Mouse (Mus musculus) liver, embryonic 11.5 days (tissue): Measurements from ENCODE around the gene Rbm38. TPM values are rescaled to one million over a fixed set of nuclear protein-coding genes. Genes with fewer than 3 reads are reported as not detected.

Source experiments
- ATAC-seq: fragments of 200-750 bp; cut with Nextera tagmentation; replicated peaks from 2 replicates; pipeline ENCODE4 v1.8.0; 2017; ENCODE audit warnings: moderate number of reproducible peaks, mild to moderate bottlenecking, moderate TSS enrichment, moderate library complexity; ENCODE audit not compliant: low FRiP score
- DNase-seq: peaks from one replicate; pipeline ENCODE4 v3.0.0-alpha.2; 2017; ENCODE audit warnings: low spot score
- H3K27ac ChIP-seq: fragments of 300-500 bp; sonication (generic); 2 replicates; pipeline ENCODE4 v1.5.1; 2014; ENCODE audit warnings: mild to moderate bottlenecking, low read depth, low read length, control low read depth
- H3K27me3 ChIP-seq: fragments of 300-500 bp; sonication (generic); replicated peaks from 2 replicates; pipeline ENCODE4 v1.6.1; 2014; ENCODE audit warnings: low read length, mixed read lengths; ENCODE audit not compliant: control insufficient read depth, insufficient read depth
- H3K36me3 ChIP-seq: fragments of 300-500 bp; sonication (generic); 2 replicates; pipeline ENCODE4 v1.6.1; 2014; ENCODE audit warnings: mild to moderate bottlenecking, low read length, moderate library complexity, mixed read lengths; ENCODE audit not compliant: control insufficient read depth, insufficient read depth
- H3K4me1 ChIP-seq: fragments of 300-500 bp; sonication (generic); replicated peaks from 2 replicates; pipeline ENCODE4 v1.6.1; 2014; ENCODE audit warnings: low read length, mixed read lengths; ENCODE audit not compliant: control insufficient read depth, insufficient read depth
- H3K4me2 ChIP-seq: fragments of 300-500 bp; sonication (generic); 2 replicates; pipeline ENCODE4 v1.6.1; 2014; ENCODE audit warnings: mild to moderate bottlenecking, control low read depth, moderate library complexity
- H3K4me3 ChIP-seq: fragments of 300-500 bp; sonication (generic); 2 replicates; pipeline ENCODE4 v1.5.1; 2014; ENCODE audit warnings: low read depth, low read length, control low read depth
- H3K9ac ChIP-seq: fragments of 300-500 bp; sonication (generic); 2 replicates; pipeline ENCODE4 v1.6.1; 2014; ENCODE audit warnings: low read depth, low read length, control low read depth
- H3K9me3 ChIP-seq: fragments of 300-500 bp; sonication (generic); 2 replicates; pipeline ENCODE4 v1.6.1; 2016; ENCODE audit warnings: low read length, inconsistent platforms, mixed read lengths; ENCODE audit not compliant: control insufficient read depth
- WGBS: fragments of 180-500 bp; shearing (Covaris S2); extraction: QIAGEN DNeasy Blood & Tissue Kit; methylation state at CpG from one replicate; pipeline ENCODE4 v1.1.7; 2014; 5-methylcytosine and 5-hydroxymethylcytosine counted together
- polyA plus RNA-seq: library from polyadenylated mRNA; unstranded; fragments of >200 nt; fragmentation: Nextera tagmentation; extraction: Ambion mirVana; gene quantifications from 2 replicates; pipeline ENCODE4 v1.2.1, GENCODE M21; 2014

The Rbm38 gene
- polyA plus RNA-seq, 1 experiment from 2014 or later: 209 TPM

GRCm38 (mm10) chr2:173061443-173062351, 41.4 kb downstream of the Rbm38 start:
- DNase-seq (no peak), ATAC-seq (peak; percentile 42; the same call in 1 of the 2 replicates)
- no peaks in the 10 kb centered on the region for H3K27me3 ChIP-seq
- no peak overlapping the region for H3K4me3 ChIP-seq
- no peaks in the 10 kb centered on the region for H3K36me3 ChIP-seq
- WGBS: 45% methylated on average over 15 of the region's 15 CpGs
- peak overlapping the region; percentile 10; the same call in 1 of the 2 replicates for H3K9ac ChIP-seq
- H3K27ac ChIP-seq: 0 out of 2 replicates have a peak overlapping the region, but pooled peaks have one; percentile 17
- no peaks in the 10 kb centered on the region for H3K9me3 ChIP-seq
- H3K4me1 ChIP-seq: peaks cover 33% of the 10 kb centered on the region
- no peak overlapping the region; the same call in none of the 2 replicates for H3K4me2 ChIP-seq

DNA sequence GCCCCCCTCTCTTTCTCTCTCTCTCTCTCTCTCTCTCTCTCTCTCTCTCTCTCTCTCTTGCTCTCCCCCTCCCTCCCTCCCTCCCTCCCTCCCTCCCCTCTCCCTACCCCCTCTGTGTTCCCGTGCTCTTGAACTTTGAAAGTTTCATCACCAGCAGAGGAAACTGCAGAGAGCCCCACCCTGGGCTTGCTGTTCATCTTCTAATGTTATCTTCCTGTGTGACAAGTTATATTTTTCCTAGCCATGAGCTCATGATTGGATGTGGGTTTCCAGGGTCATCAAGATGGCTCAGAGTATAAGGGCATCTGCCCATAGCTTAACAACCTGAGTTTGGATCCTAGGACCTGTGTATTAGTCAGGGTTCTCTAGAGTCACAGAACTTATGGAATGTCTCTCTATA, 42.9 kb downstream of the Rbm38 start:
- H3K27me3 ChIP-seq: no peaks in the 10 kb centered on the region
- ATAC-seq: no peak
- no peak for DNase-seq

DNA sequence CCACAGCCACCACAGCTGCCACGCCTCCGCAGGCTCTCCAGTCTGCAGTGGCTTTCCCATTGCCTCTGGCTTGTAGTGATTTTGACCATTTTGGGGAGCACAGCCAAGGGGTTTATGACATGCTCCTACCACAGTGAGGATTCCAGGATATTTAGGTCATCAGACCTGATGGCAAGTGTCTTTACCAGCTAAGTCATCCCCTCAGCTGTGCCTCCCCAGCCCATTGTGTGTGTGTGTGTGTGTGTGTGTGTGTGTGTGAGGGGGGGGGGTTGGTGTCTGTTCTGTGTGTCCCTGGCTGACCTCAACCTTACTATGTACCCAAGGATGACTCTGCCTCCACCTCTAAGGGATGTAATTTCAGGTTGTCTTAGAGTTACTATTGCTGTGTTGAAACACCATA, 44.6 kb downstream of the Rbm38 start:
- H3K4me1 ChIP-seq: peaks cover 18% of the 10 kb centered on the region
- no peak overlapping the region for H3K27ac ChIP-seq
- no peak for DNase-seq
- no peak overlapping the region for H3K4me2 ChIP-seq
- no peak overlapping the region for H3K9ac ChIP-seq
- H3K9me3 ChIP-seq: no peaks in the 10 kb centered on the region
- no peak overlapping the region for H3K4me3 ChIP-seq
- ATAC-seq: no peak
- H3K27me3 ChIP-seq: no peaks in the 10 kb centered on the region
- WGBS: 91% methylated on average over 2 of the region's 2 CpGs
- no peaks in the 10 kb centered on the region for H3K36me3 ChIP-seq

More for the DNA sequence above, 42.9 kb downstream of the Rbm38 start:
- H3K4me1 ChIP-seq: peaks cover 21% of the 10 kb centered on the region
- H3K9me3 ChIP-seq: no peaks in the 10 kb centered on the region
- WGBS: 33% methylated on average over 1 of the region's 1 CpGs
- H3K27ac ChIP-seq: no peak overlapping the region
- H3K9ac ChIP-seq: no peak overlapping the region
- no peaks in the 10 kb centered on the region for H3K36me3 ChIP-seq
- H3K4me2 ChIP-seq: no peak overlapping the region
- no peak overlapping the region for H3K4me3 ChIP-seq

DNA sequence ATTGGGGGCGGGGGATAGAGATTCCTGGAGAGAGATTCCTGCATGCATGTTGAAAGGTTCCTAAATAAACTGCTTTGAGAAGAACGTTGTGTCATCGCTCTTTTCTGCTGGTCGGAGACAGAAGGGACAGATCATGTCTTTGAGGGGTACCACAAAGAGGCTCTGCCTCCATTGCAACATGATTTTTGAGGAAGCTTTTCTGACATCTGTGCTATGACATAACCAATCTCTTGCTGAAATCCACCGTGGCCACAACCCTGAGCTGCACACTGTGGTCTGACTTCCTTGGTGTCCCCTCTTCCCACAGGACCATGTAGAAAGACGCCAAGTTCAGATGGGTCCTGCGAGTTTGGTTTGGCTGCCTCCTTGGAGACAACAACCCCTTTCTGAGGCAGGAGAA, 52.6 kb downstream of the Rbm38 start:
- H3K27ac ChIP-seq: no peak overlapping the region
- H3K36me3 ChIP-seq: no peaks in the 10 kb centered on the region
- DNase-seq (no peak), ATAC-seq (no peak)
- H3K4me2 ChIP-seq: no peak overlapping the region
- no peaks in the 10 kb centered on the region for H3K27me3 ChIP-seq
- H3K9ac ChIP-seq: no peak overlapping the region
- H3K4me1 ChIP-seq: no peaks in the 10 kb centered on the region
- no peaks in the 10 kb centered on the region for H3K9me3 ChIP-seq
- 73% methylated on average over 7 of the region's 7 CpGs for WGBS
- H3K4me3 ChIP-seq: no peak overlapping the region

DNA sequence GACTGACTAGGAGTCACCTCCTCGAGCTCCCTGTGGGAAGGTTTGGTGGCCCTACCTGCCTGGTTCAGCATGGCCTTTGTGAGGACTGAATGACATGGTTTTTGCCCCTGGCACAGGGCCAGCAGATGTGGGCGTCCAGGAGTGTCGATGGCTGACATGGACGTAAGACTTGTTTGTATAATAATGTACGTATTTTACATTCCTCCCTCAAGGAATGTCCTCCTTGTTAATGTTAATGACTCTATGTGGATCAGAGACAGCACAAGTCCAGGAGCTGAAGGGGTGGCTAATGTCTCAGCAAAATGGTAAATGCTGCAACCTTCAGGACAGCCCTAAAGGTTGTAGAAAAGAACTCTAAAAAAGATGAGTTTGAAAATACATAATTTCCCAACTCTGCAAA, 53.4 kb downstream of the Rbm38 start:
- Histone ChIP-seq H3K36me3 (no peaks in the 10 kb centered on the region), H3K4me2 (no peak overlapping the region), H3K27me3 (no peaks in the 10 kb centered on the region), H3K4me1 (no peaks in the 10 kb centered on the region), H3K9ac (no peak overlapping the region), H3K27ac (no peak overlapping the region), H3K4me3 (no peak overlapping the region), H3K9me3 (no peaks in the 10 kb centered on the region)
- ATAC-seq: no peak
- DNase-seq: no peak
- WGBS: 61% methylated on average over 5 of the region's 5 CpGs

GRCm38 (mm10) chr2:173076921-173077320, 56.6 kb downstream of the Rbm38 start:
- no peaks in the 10 kb centered on the region; the same call in 1 of the 2 replicates for H3K27me3 ChIP-seq
- no peak for DNase-seq
- ATAC-seq: no peak
- H3K9ac ChIP-seq: no peak overlapping the region
- H3K9me3 ChIP-seq: no peaks in the 10 kb centered on the region
- peaks cover 4% of the 10 kb centered on the region; the same call in 1 of the 2 replicates for H3K4me1 ChIP-seq
- no peak overlapping the region for H3K4me2 ChIP-seq
- no peak overlapping the region for H3K27ac ChIP-seq
- no peaks in the 10 kb centered on the region for H3K36me3 ChIP-seq
- no peak overlapping the region for H3K4me3 ChIP-seq
- 62% methylated on average over 9 of the region's 9 CpGs for WGBS

DNA sequence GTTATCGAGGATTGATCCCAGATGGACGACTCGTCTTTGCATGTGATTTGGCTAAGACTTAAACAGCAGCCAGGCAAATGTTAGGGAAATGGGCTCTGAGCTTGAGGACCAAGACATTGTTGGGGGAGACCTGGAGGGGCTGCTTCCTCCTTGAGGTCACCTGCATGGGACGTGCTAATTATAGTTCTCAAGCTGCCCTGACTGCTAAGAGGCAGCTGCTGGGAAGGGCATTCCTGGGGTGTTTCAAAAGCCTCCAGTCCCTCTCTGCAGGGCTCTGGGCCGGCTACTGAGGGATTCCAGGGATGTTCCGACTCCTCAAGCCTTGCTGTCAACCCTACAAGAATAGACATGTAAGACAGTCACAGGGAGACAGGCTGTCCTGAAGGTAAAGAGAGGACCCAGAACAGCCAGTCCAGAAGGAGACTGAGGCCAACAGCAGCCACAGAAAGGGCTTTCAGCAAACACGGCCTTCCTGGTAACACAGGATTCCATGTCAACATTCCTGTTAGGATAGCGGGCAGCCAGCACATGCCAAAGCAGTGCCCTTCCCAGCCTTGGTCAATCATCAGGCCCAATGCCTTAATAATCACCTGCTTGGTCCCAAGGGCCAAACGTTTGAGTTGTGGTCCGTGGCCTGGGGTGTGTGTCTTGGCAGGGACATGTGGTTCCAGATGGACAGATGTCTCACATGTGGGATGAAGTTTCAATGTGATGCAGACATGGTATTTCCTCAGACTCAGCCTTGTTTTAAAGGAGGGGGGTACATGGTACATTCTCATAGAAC, 59.7 kb downstream of the Rbm38 start:
- H3K4me1 ChIP-seq: peaks cover 10% of the 10 kb centered on the region; the same call in 1 of the 2 replicates
- H3K4me2 ChIP-seq: no peak overlapping the region
- ATAC-seq (no peak), DNase-seq (no peak)
- H3K27ac ChIP-seq: no peak overlapping the region
- no peaks in the 10 kb centered on the region; the same call in 1 of the 2 replicates for H3K27me3 ChIP-seq
- H3K4me3 ChIP-seq: no peak overlapping the region
- H3K9ac ChIP-seq: no peak overlapping the region
- H3K9me3 ChIP-seq: no peaks in the 10 kb centered on the region
- 65% methylated on average over 10 of the region's 10 CpGs for WGBS
- no peaks in the 10 kb centered on the region for H3K36me3 ChIP-seq

DNA sequence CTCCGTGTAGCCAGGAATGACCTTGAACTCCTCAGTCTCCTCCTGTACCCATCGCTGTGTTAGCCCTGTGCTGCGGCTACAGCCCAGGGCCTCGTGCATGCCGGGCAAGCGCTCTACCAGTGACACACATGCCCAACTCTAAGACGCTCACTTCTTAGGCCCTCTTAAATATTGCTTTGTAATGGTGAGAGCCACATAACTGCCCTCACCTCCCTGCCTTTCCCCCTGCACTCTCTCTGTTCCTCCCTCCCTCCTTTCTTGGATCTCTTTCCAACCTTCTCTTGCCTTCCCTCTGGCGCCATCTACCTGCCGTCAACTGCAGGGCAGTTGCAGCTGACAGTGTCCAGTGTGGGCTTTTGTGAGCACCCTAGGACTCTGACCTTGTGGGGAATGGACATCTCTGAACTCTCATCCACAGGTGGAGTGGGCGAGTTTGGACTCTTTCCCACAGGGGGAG, 60.5 kb downstream of the Rbm38 start:
- no peak overlapping the region for H3K27ac ChIP-seq
- no peak overlapping the region for H3K4me2 ChIP-seq
- no peaks in the 10 kb centered on the region for H3K9me3 ChIP-seq
- H3K27me3 ChIP-seq: no peaks in the 10 kb centered on the region; the same call in 1 of the 2 replicates
- 31% methylated on average over 10 of the region's 10 CpGs for WGBS
- DNase-seq (peak; percentile 62), ATAC-seq (peak; percentile 54)
- H3K4me3 ChIP-seq: no peak overlapping the region
- H3K9ac ChIP-seq: no peak overlapping the region
- no peaks in the 10 kb centered on the region for H3K36me3 ChIP-seq
- peaks cover 10% of the 10 kb centered on the region; the same call in 1 of the 2 replicates for H3K4me1 ChIP-seq
